Mouse (Mus musculus) heart, adult 18-20 months (tissue): Measurements from ENCODE around the gene Wif1. TPM values are rescaled to one million over a fixed set of nuclear protein-coding genes. Genes with fewer than 3 reads are reported as not detected.

Source experiments
- DNase-seq, 2 experiments: peaks; one replicate each; pipeline ENCODE4 v3.0.0; 2021 to 2022; ENCODE audit warnings: mixed read lengths in 1 of 2
- total RNA-seq, 2 experiments: library from RNA; stranded (reverse); gene quantifications; 2 replicates each; pipeline ENCODE4 v1.2.3; 2021

The Wif1 gene
- total RNA-seq, 2 experiments from 2014 or later = 2.5 to 3.0 TPM

DNA sequence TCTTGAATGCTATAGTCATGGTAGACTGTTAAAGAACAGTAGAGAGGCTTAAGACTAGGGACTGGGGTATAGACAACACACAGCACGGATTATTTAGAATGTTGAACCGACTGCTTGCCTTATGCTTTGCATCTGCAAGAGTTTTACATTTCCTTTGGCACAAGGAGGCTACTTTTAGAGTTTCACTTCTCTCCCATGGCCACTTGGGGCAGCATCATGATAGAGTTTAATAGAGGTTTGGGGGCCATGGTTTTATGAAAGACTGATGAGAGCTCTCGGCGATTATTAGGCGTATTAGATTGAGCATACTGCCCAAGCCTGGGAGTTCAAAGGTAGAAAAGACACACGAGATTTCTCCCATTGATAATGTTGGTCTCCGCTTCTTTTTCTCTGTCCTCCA is 37.0 kb downstream of the Wif1 start:
- no peak for DNase-seq

GRCm38 (mm10) chr10:121080500-121080899 is 46.7 kb downstream of the Wif1 start:
- no peak for DNase-seq

DNA sequence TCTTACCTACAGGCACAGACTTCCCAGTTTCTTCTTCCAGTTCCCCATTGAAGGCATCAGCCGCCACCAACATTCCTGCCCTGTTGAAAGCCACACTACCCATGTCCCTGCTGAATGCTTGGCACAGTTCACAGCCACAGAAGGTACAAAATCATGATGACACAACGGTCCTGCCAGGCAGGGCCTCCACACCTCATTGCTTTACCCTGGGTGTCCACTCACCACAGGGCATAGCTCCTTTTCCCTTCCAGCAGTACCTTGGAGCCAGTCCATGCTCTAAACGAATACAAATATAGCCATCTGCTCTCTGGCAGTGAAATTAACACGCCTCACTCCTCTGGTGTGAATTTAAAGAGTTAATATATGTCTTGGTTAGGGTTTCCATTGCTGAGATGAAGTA is 49.1 kb downstream of the Wif1 start:
- DNase-seq = peak in 1 of 2 experiments; percentile 2

- DNase-seq = no peak
Observed at GRCm38 (mm10) chr10:121083512-121083911, 49.8 kb downstream of the Wif1 start.

- DNase-seq = no peak
Observed at GRCm38 (mm10) chr10:121088679-121089078, 54.9 kb downstream of the Wif1 start.

GRCm38 (mm10) chr10:121089312-121089711 is 55.6 kb downstream of the Wif1 start:
- DNase-seq = no peak

DNA sequence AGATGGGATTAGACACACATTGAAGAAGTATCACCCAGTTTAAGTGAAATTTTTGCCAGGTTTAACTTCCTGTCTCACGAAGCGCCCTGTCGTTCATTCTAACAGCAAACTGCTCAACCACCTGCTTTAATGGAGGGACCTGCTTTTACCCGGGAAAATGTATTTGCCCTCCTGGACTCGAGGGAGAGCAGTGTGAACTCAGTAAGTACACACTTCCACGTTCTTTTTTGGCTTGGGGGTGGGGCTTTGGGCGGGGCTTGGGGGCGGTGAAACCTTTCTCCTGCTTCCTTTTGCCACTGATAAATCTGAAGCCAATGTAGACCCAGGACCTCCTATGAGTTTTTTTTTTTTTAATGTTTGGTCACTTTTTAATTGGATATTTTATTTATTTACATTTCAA is 56.2 kb downstream of the Wif1 start:
- DNase-seq = no peak

GRCm38 (mm10) chr10:121095948-121096347 is 62.2 kb downstream of the Wif1 start:
- no peak for DNase-seq

GRCm38 (mm10) chr10:121098263-121098662 is 64.5 kb downstream of the Wif1 start:
- no peak for DNase-seq

- DNase-seq = no peak
Observed at GRCm38 (mm10) chr10:121099658-121100057, 65.9 kb downstream of the Wif1 start.

DNA sequence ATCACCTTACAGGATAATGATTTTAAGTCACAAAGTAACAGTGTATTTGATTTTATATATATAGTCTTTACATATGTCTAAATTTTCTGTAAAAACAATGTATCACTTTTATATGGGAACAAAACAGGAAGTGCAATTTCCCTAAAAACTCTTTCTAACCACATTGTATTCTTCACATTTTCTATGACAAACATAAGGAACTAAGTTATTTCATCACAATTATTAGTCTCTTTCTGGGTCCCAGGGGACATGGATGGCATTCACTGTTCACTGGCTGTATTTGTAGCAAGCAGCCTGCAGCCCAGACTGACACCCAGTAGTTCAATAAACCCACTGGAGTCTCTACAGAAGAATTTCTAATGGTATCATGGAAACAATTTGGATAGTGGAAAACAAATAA is 82.4 kb downstream of the Wif1 start:
- no peak for DNase-seq

DNA sequence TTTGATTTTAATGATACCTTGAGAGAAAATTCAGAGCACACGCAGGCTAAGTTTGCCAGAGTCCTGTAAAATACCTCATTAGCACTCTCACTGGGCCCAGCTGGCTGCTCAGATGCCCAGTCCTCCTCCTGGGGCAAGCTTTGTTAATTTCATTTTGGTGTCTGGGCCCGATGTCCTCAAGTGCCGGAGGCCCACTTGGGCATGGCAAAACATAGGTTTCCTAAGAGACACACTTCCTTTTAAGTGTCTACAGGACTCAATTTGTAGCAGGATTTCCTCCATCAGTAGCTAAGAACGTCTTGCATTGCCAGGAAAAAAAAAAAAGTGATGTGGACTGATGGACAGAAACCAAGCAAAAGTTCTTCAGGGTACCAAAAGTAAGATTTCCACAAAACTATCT is 82.9 kb downstream of the Wif1 start:
- no peak for DNase-seq

- DNase-seq = no peak
Observed at GRCm38 (mm10) chr10:121120751-121121150, 87.0 kb downstream of the Wif1 start.

DNA sequence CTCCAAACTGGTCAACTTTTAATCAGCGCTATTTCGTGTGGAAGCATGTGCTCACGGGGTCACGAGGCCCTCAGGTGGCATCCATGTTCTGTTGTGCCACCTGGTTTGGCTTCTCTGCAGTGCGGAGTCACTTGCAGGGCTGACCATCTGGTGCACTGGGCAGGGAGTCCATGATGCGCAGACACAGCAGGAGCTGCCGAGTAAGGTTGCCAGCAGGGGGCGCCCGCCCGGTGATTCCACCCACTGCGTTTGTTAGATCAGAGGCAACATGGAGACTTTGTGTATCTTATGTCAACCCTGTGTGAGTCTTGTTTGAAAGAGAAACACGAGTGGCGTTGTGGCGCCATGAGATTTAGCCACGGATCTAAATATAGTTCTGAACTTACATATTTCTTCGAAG is 90.7 kb downstream of the Wif1 start:
- peak in 1 of 2 experiments; percentile 15 for DNase-seq

DNA sequence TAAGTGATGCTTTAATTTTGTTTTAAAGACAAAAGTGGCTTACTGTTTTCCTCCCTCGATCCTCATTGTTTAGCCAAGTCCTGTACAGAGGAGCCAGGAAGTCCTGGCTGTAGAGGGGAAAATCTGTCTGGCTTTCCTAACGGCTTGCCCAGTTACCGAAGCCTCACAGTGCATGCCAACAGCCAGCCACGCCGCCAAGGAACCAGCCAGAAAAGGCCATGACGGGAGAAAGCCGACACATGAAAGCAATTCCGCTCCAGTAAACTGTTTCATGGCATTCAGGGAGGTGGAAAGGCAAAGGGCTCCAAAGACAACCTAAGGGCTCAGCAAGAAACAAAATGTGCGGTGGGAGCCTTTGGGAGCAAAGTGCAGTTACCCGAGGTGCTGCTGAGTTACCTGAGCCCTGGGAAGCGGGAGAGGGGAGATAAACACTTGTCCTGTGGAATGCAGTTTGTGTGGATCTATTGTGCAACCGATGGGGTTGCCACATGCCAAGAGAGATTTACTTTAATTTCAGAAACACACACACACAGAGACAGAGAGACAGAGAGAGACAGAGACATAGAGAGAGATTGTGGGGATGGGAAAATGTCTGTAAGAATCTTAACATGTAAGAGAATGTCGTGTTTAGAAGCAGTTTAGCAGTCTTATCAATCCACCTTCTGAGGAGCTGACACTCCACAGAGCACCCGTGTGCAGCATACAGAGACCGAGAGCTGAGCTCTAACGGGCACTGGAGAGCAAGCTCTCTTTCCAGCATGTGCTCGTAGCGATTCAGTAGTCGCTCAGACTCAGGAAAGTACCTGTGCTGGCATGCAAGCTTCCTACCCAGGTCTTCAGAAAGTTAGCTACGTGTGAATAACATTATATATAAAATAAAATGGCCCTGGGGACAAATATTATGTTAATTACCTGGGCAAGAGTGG is 95.5 kb downstream of the Wif1 start:
- DNase-seq = peak; percentile 40 to 45

Other genes starting within 250 kb of the Wif1 start
- gene Msrb3, start 134.9 kb upstream of the Wif1 start, total RNA-seq = 10 to 100 TPM; 96.1 to 96.6 TPM
- 10 to 100 TPM; 12.3 to 13.3 TPM for gene Lemd3, start 54.6 kb upstream of the Wif1 start, total RNA-seq